Mouse (Mus musculus): Measurements from ENCODE around the gene Dlg4.
A peak's percentile ranks its signal among the peaks of the same experiment; 100 is the strongest.
"Not testable (repeated sequence)": the region's sequence is repeated elsewhere in the genome, so short reads cannot be mapped to it uniquely, and the experiment has no call there.

Dlg4 gene

GRCm38 (mm10) chr11:70055618-70056214 is 39.0 kb downstream of the Dlg4 start:
- DNase-seq, result peak; percentile 74 to 85

- no peak for DNase-seq
Measured at GRCm38 (mm10) chr11:70057805-70058204, 41.1 kb downstream of the Dlg4 start.

GRCm38 (mm10) chr11:70059930-70060329 is 43.2 kb downstream of the Dlg4 start:
- DNase-seq, result no peak

- DNase-seq, result no peak
Measured at GRCm38 (mm10) chr11:70063053-70063452, 46.3 kb downstream of the Dlg4 start.

- DNase-seq, result no peak
Measured at GRCm38 (mm10) chr11:70066701-70067100, 50.0 kb downstream of the Dlg4 start.

- no peak for DNase-seq
Measured at GRCm38 (mm10) chr11:70068245-70068644, 51.5 kb downstream of the Dlg4 start.

GRCm38 (mm10) chr11:70070057-70070456 is 53.3 kb downstream of the Dlg4 start:
- no peak for DNase-seq

GRCm38 (mm10) chr11:70070603-70071002 is 53.9 kb downstream of the Dlg4 start:
- not testable (repeated sequence) for DNase-seq

GRCm38 (mm10) chr11:70074379-70075071 is 57.8 kb downstream of the Dlg4 start:
- peak; percentile 78 to 84 for DNase-seq

- no peak for DNase-seq
Measured at GRCm38 (mm10) chr11:70075581-70075980, 58.8 kb downstream of the Dlg4 start.

- DNase-seq, result no peak
Measured at GRCm38 (mm10) chr11:70077441-70077840, 60.7 kb downstream of the Dlg4 start.

GRCm38 (mm10) chr11:70079175-70079574 is 62.4 kb downstream of the Dlg4 start:
- DNase-seq, result no peak

- DNase-seq, result no peak
Measured at GRCm38 (mm10) chr11:70079928-70080327, 63.2 kb downstream of the Dlg4 start.

GRCm38 (mm10) chr11:70080803-70081590 is 64.3 kb downstream of the Dlg4 start:
- no peak for DNase-seq

GRCm38 (mm10) chr11:70084563-70084962 is 67.8 kb downstream of the Dlg4 start:
- no peak for DNase-seq

- no peak for DNase-seq
Measured at GRCm38 (mm10) chr11:70091986-70092783, 75.4 kb downstream of the Dlg4 start, which contains the start of gene Asgr2. TSS of gene Asgr2 (plus strand) at chr11:70092644.

Measured in cerebellum, adult 18-20 months (tissue).